ENCODE assay signal across 15 mouse cellular contexts in the genomic region with DNA sequence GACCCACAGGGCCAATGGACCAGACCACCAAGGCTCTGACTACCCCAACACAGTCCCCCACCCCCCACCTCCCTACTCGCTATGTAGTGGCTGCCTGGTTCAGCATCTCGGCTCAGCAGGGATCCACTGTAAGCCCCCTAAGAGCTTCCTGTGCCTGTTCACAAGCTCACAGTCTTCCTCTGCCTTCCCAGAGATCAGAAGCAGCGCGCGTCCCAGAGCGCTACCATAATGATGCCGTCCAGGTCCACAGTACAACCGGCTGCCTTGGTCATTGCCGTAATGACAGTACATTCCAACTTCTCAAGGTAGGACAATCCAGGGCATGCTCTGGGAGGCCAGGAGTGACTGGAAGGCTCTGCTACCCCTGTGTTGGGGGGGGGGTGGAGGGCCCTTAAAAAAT. TPM values are rescaled to one million over a fixed set of nuclear protein-coding genes. Genes with fewer than 3 reads are reported as not detected.
DNase-seq lines count a peak whose midpoint lies in the region; ATAC-seq and TF ChIP-seq lines count a peak whose summit lies in the region.
"Had no signal": no experiment of that assay in that cellular context is flagged by ENCODE, and none has a peak within 500 bp of the region (broad histone marks: within the 10 kb centered on the region; RNA-seq: fewer than 3 reads in every experiment).

No protein-coding gene starts in this region.

- H3K27me3 ChIP-seq in heart, adult 2 months (ENCODE audit: control insufficient read depth, insufficient read depth, low read length) = no peaks in the 10 kb centered on the region
- H3K27me3 ChIP-seq in hindbrain, postnatal 0 days (ENCODE audit: insufficient read depth, low read length) = no peaks in the 10 kb centered on the region
- H3K27me3 ChIP-seq: limb, embryonic 13.5 days; lung, embryonic 15.5 days had no signal

- H3K79me2 ChIP-seq in heart, adult 2 months (replicated peaks; ENCODE audit: control insufficient read depth, insufficient read depth, low read length) = 0 out of 2 replicates have a peak, but pooled peaks cover 2% of the 10 kb centered on the region

- 57% methylated on average over 9 of the region's 9 CpGs for WGBS in heart, adult 2 months
- WGBS in hindbrain, postnatal 0 days = 76% methylated on average over 9 of the region's 9 CpGs

- H3K4me1 ChIP-seq in heart, adult 2 months (ENCODE audit: control insufficient read depth, insufficient read depth, low read length) = peaks cover 60% of the 10 kb centered on the region
- peaks cover 21% of the 10 kb centered on the region; the same call in 1 of the 2 replicates for H3K4me1 ChIP-seq in hindbrain, postnatal 0 days (ENCODE audit: insufficient read depth, low read length)
- H3K4me1 ChIP-seq: limb, embryonic 13.5 days had no signal

- no peak for TF ChIP-seq POLR2A in heart, adult 2 months (IDR thresholded peaks at IDR 0.05; ENCODE audit: insufficient read depth, low read depth, low read length)

- H3K4me3 ChIP-seq in heart, adult 2 months = no peak overlapping the region
- H3K4me3 ChIP-seq in left cerebral cortex, adult 2 months = no peak overlapping the region
- H3K4me3 ChIP-seq in hindbrain, postnatal 0 days (ENCODE audit: low read length) = no peak overlapping the region
- H3K4me3 ChIP-seq: limb, embryonic 13.5 days; lung, embryonic 15.5 days; neural tube, embryonic 12.5 days had no signal

- no peak for ATAC-seq in hindbrain, postnatal 0 days
- ATAC-seq: CD4-positive, CD25-positive, alpha-beta regulatory T cell, adult 4 months; intestine, postnatal 0 days had no signal

- no peak for TF ChIP-seq CTCF in heart, adult 2 months (IDR thresholded peaks at IDR 0.05)
- TF ChIP-seq CTCF in left cerebral cortex, adult 2 months (IDR thresholded peaks at IDR 0.05) = no peak
- TF ChIP-seq CTCF in hindbrain, postnatal 0 days (IDR thresholded peaks at IDR 0.05; ENCODE audit: low read depth) = no peak

- peak overlapping the region; percentile 62 for H3K27ac ChIP-seq in heart, adult 2 months
- H3K27ac ChIP-seq in left cerebral cortex, adult 2 months = peak overlapping the region; percentile 77; the same call in 1 of the 2 replicates
- peak overlapping the region; percentile 78 for H3K27ac ChIP-seq in hindbrain, postnatal 0 days
- H3K27ac ChIP-seq: limb, embryonic 13.5 days; lung, embryonic 15.5 days; neural tube, embryonic 12.5 days had no signal

- no peaks in the 10 kb centered on the region for H3K9me3 ChIP-seq in hindbrain, postnatal 0 days (ENCODE audit: low read length)
- H3K9me3 ChIP-seq: limb, embryonic 13.5 days; lung, embryonic 15.5 days; neural tube, embryonic 12.5 days had no signal

- intact Hi-C loops in heart, adult 2 months (cut with DNase I) = loop anchor here (2.0 to 10.0 kb wide), 3 partner anchors 16 to 226 kb away; no protein-coding TSS in a partner anchor
- intact Hi-C loops in left cerebral cortex, adult 2 months (cut with DNase I) = loop anchor here (10.0 kb wide), 1 partner anchor 436 kb away; no protein-coding TSS in a partner anchor
- intact Hi-C loops in left cerebral cortex, postnatal 36 days (cut with DNase I) = no loop called here

- DNase-seq in heart, adult 2 months = no peak
- no peak for DNase-seq in heart, adult 18-20 months
- DNase-seq in left cerebral cortex, adult 2 months (ENCODE audit: extremely low spot score in 1 of 2, low spot score in 2 of 2) = no peak
- DNase-seq in left cerebral cortex, postnatal 36 days (ENCODE audit: low spot score in 2 of 2) = no peak
- DNase-seq in cerebellum, adult 9-10 months = peak; percentile 44
- no peak for DNase-seq in hindbrain, postnatal 0 days (ENCODE audit: low spot score)
- no peak for DNase-seq in embryo, embryonic 10.5 days (ENCODE audit: low spot score)
- DNase-seq in gastrocnemius, postnatal 4 days (ENCODE audit: low spot score in 2 of 2) = no peak
- DNase-seq: gastrocnemius, postnatal 25 days had no signal

- H3K4me2 ChIP-seq in hindbrain, postnatal 0 days (ENCODE audit: low read depth, low read length) = no peak overlapping the region
- H3K4me2 ChIP-seq: limb, embryonic 13.5 days; lung, embryonic 15.5 days; neural tube, embryonic 12.5 days had no signal

- peaks cover 63% of the 10 kb centered on the region for H3K36me3 ChIP-seq in heart, adult 2 months (ENCODE audit: control insufficient read depth, insufficient read depth, low read length)
- peaks cover 60% of the 10 kb centered on the region for H3K36me3 ChIP-seq in hindbrain, postnatal 0 days (ENCODE audit: insufficient read depth, low read length)

- peak overlapping the region; percentile 21 for H3K9ac ChIP-seq in heart, adult 2 months (ENCODE audit: low read depth, low read length)
- H3K9ac ChIP-seq in hindbrain, postnatal 0 days (replicated peaks; ENCODE audit: low read length) = no peak overlapping the region
- H3K9ac ChIP-seq: limb, embryonic 13.5 days; lung, embryonic 15.5 days; neural tube, embryonic 12.5 days had no signal

- TF ChIP-seq EP300 in heart, adult 2 months (IDR thresholded peaks at IDR 0.05; ENCODE audit: insufficient read depth, low read depth, low read length) = no peak

RNA-seq across cellular contexts. Expression of gene Ppara, which starts 34.1 kb away (rescaled TPM):
- 10 to 100 TPM; 53.1 to 60.7 TPM for total RNA-seq in heart, adult 2 months (2021)
- polyA plus RNA-seq in heart, adult 2 months (2012; rRNA removed) = 12.9 and 25.4 TPM in 2 replicates
- total RNA-seq in heart, adult 18-20 months (2021) = 10 to 100 TPM; 73.1 to 74.9 TPM
- total RNA-seq in left cerebral cortex, adult 2 months (2021) = 1 to 10 TPM; 3.6 TPM
- 1 to 10 TPM; 4.6 to 4.9 TPM for total RNA-seq in left cerebral cortex, postnatal 36 days (2021)
- 1.2 and 6.6 TPM in 2 replicates for total RNA-seq in hindbrain, postnatal 0 days (2014; rRNA removed)
- polyA plus RNA-seq in hindbrain, postnatal 0 days (2015; fragmentation: Nextera tagmentation; extraction: Ambion mirVana) = 1.9 and 2.7 TPM in 2 replicates
- total RNA-seq in gastrocnemius, postnatal 4 days (2021) = 1 to 10 TPM; 6.9 to 9.3 TPM
- total RNA-seq: megakaryocyte, adult 5-6 weeks had no signal
